In genomic region chr1:82162926-82163325, GRCm38 (mm10) we compare ENCODE assay signal across 22 mouse cellular contexts.
"Had no signal": no experiment of that assay in that cellular context is flagged by ENCODE, and none has a peak within 500 bp of the region (broad histone marks: within the 10 kb centered on the region; RNA-seq: fewer than 3 reads in every experiment).

No protein-coding gene starts in this region.

- H3K4me3 ChIP-seq: heart, embryonic 10.5 days; heart, embryonic 12.5 days; hindbrain, embryonic 13.5 days; hindbrain, embryonic 15.5 days; intestine, embryonic 15.5 days; layer of hippocampus, adult 2 months; left cerebral cortex, adult 2 months; limb, embryonic 12.5 days; liver, embryonic 13.5 days; liver, embryonic 15.5 days had no signal

- H3K4me1 ChIP-seq: heart, embryonic 10.5 days; hindbrain, embryonic 13.5 days; hindbrain, embryonic 15.5 days; intestine, embryonic 15.5 days; limb, embryonic 12.5 days; liver, embryonic 13.5 days; liver, embryonic 15.5 days had no signal

- DNase-seq: heart, postnatal 10 days; heart, postnatal 36 days; kidney, adult 18-20 months; kidney, adult 8-10 months; kidney, postnatal 10 days; kidney, postnatal 25 days; kidney, postnatal 4 days; liver; liver, embryonic 13.5 days; liver, postnatal 0 days had no signal

- H3K4me2 ChIP-seq: heart, embryonic 12.5 days; hindbrain, embryonic 13.5 days; hindbrain, embryonic 15.5 days; intestine, embryonic 15.5 days; limb, embryonic 12.5 days; liver, embryonic 11.5 days; liver, embryonic 13.5 days; liver, embryonic 15.5 days had no signal

- H3K36me3 ChIP-seq: heart, embryonic 10.5 days; heart, embryonic 12.5 days; hindbrain, embryonic 13.5 days; hindbrain, embryonic 15.5 days; intestine, embryonic 15.5 days; limb, embryonic 12.5 days; liver, embryonic 13.5 days; liver, embryonic 15.5 days had no signal

- H3K9me3 ChIP-seq: heart, embryonic 10.5 days; heart, embryonic 12.5 days; hindbrain, embryonic 13.5 days; hindbrain, embryonic 15.5 days; intestine, embryonic 15.5 days; limb, embryonic 12.5 days; liver, embryonic 13.5 days; liver, embryonic 15.5 days had no signal

- ATAC-seq: inflammation-experienced regulatory T-cells, adult 6 months; intestine, embryonic 15.5 days; intestine, postnatal 0 days; liver, postnatal 0 days had no signal

- H3K27me3 ChIP-seq: heart, embryonic 12.5 days; hindbrain, embryonic 13.5 days; hindbrain, embryonic 15.5 days; intestine, embryonic 15.5 days; limb, embryonic 12.5 days; liver, embryonic 13.5 days; liver, embryonic 15.5 days had no signal

- H3K9ac ChIP-seq: heart, embryonic 12.5 days; hindbrain, embryonic 13.5 days; hindbrain, embryonic 15.5 days; intestine, embryonic 15.5 days; limb, embryonic 12.5 days; liver, embryonic 13.5 days; liver, embryonic 15.5 days; liver, postnatal 0 days had no signal

- H3K27ac ChIP-seq: heart, embryonic 10.5 days; hindbrain, embryonic 13.5 days; hindbrain, embryonic 15.5 days; intestine, embryonic 15.5 days; layer of hippocampus, adult 2 months; left cerebral cortex, adult 2 months; limb, embryonic 12.5 days; liver, embryonic 13.5 days; liver, embryonic 15.5 days had no signal
